Mouse (Mus musculus): ENCODE measurements around the gene Coasy.

GRCm38 (mm10) chr11:101134217-101134865 is 52.0 kb downstream of the Coasy start:
- TF ChIP-seq CTCF (IDR thresholded peaks at IDR 0.05; ENCODE audit: low read depth) (no peak), EP300 (optimal IDR thresholded peaks at IDR 0.05) (no peak)
